Mouse (Mus musculus) hindbrain, postnatal 0 days (tissue): ENCODE data around the gene Gpld1. TPM values are rescaled to one million over a fixed set of nuclear protein-coding genes. Genes with fewer than 3 reads are reported as not detected.

Experiments used
- ATAC-seq: fragments of 200-750 bp; cut with Nextera tagmentation; 2 replicates; pipeline ENCODE4 v1.8.0; 2017; ENCODE audit warnings: mild to moderate bottlenecking, moderate TSS enrichment, moderate library complexity
- DNase-seq: peaks from one replicate; pipeline ENCODE4 v3.0.0-alpha.2; 2015; ENCODE audit warnings: low spot score
- H3K27ac ChIP-seq: fragments of 300-500 bp; sonication (generic); 2 replicates; pipeline ENCODE4 v1.5.1; 2014; ENCODE audit warnings: mild to moderate bottlenecking
- H3K27me3 ChIP-seq: fragments of 300-500 bp; sonication (generic); 2 replicates; pipeline ENCODE4 v1.6.1; 2014; ENCODE audit warnings: low read length, mixed read lengths; ENCODE audit not compliant: insufficient read depth
- H3K36me3 ChIP-seq: fragments of 300-500 bp; sonication (generic); 2 replicates; pipeline ENCODE4 v1.6.1; 2014; ENCODE audit warnings: low read length, mixed read lengths; ENCODE audit not compliant: insufficient read depth
- H3K4me1 ChIP-seq: fragments of 300-500 bp; sonication (generic); 2 replicates; pipeline ENCODE4 v1.6.1; 2014; ENCODE audit warnings: antibody characterized with exemption, low read length, mixed read lengths; ENCODE audit not compliant: insufficient read depth
- H3K4me2 ChIP-seq: fragments of 300-500 bp; sonication (generic); 2 replicates; pipeline ENCODE4 v1.6.1; 2014; ENCODE audit warnings: low read depth, mild to moderate bottlenecking, low read length, moderate library complexity, mixed read lengths
- H3K4me3 ChIP-seq: fragments of 300-500 bp; sonication (generic); 2 replicates; pipeline ENCODE4 v1.5.1; 2014; ENCODE audit warnings: low read length
- H3K9ac ChIP-seq: fragments of 300-500 bp; sonication (generic); replicated peaks from 2 replicates; pipeline ENCODE4 v1.6.1; 2014; ENCODE audit warnings: mild to moderate bottlenecking, low read length, moderate library complexity, mixed read lengths
- H3K9me3 ChIP-seq: fragments of 300-500 bp; sonication (generic); 2 replicates; pipeline ENCODE4 v1.6.1; 2016; ENCODE audit warnings: low read length, mixed read lengths
- CTCF ChIP-seq: IDR thresholded peaks from 2 replicates; pipeline ENCODE4 v1.5.1; 2016; ENCODE audit warnings: antibody characterized with exemption, control low read depth, low read depth
- WGBS: fragments of 180-500 bp; shearing (Covaris S2); extraction: QIAGEN DNeasy Blood & Tissue Kit; methylation state at CpG from one replicate; pipeline ENCODE4 v1.1.7; 2014; 5-methylcytosine and 5-hydroxymethylcytosine counted together
- polyA plus RNA-seq: library from polyadenylated mRNA; unstranded; fragments of >200 nt; fragmentation: Nextera tagmentation; extraction: Ambion mirVana; gene quantifications from 2 replicates; pipeline ENCODE4 v1.2.1, GENCODE M21; 2015
- total RNA-seq: library from RNA; depleted of rRNA; stranded (reverse); fragments of >200 nt; gene quantifications from 2 replicates; pipeline ENCODE4 v1.2.3, GENCODE M21; 2014; rRNA removed

The Gpld1 gene
- 5.4 and 8.4 TPM in 2 replicates for total RNA-seq
- polyA plus RNA-seq, result 3.0 and 3.3 TPM in 2 replicates

DNA sequence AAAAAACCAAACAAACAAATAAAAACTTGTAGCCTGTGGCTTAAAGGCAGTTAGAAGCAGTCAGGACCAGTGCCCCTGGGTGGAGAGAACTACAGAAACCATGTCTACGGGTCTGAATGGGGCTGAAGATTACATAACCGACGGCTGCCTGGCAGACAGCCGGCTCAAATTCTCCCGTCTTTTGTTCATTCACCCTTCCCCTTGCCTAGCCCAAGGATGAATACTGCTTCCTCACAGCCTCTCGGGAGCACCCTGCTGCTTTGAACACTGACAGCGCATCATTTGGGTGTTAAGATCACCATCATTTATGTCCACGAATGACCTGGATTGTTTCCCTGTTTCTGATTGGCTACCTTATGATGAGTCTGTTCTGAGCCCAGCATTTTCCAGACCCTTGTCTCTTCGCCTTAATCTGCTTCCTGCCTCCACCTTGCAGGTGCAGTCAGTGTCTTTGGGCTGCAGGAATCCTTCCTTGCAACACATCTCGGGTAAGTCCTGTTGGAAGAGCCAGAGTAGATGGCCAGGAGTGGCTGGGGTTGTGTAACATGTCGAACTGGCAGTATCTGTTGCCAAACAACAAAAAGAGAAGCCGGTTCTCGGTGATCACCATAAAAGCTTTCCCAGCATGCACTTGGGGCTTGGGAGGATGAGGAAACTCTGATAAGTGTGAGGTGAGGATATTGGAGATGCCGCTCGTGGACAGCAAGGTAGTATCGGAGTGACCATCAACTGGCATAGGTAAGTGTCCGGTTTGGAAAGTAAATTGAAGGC is at the start of gene Gpld1:
Gpld1 (plus strand) TSS at position 641 of the 771 bp plus-strand sequence.
- DNase-seq, result no peak
- H3K4me2 ChIP-seq, result no peak within 1 kb of the TSS

GRCm38 (mm10) chr13:24893880-24894279 is 49.1 kb upstream of the Gpld1 start:
- no peaks in the 10 kb centered on the region for H3K4me1 ChIP-seq
- H3K27ac ChIP-seq, result no peak overlapping the region
- WGBS, result 93% methylated on average over 2 of the region's 2 CpGs
- no peak overlapping the region for H3K9ac ChIP-seq
- DNase-seq (no peak), ATAC-seq (no peak)
- no peaks in the 10 kb centered on the region for H3K9me3 ChIP-seq
- no peaks in the 10 kb centered on the region for H3K27me3 ChIP-seq
- H3K4me2 ChIP-seq, result no peak overlapping the region
- TF ChIP-seq CTCF, result no peak
- H3K36me3 ChIP-seq, result no peaks in the 10 kb centered on the region
- H3K4me3 ChIP-seq, result no peak overlapping the region

More for the DNA sequence above, at the start of gene Gpld1:
- H3K9ac ChIP-seq, result no peak within 1 kb of the TSS
- ATAC-seq, result 0 out of 2 replicates have a peak, but pooled peaks have one; percentile 22
- peaks cover 3% of the 10 kb centered on the region; the same call in 1 of the 2 replicates for H3K4me1 ChIP-seq
- H3K4me3 ChIP-seq, result no peak within 1 kb of the TSS
- H3K27ac ChIP-seq, result no peak within 1 kb of the TSS
- 45% methylated on average over 17 of the region's 17 CpGs for WGBS
- H3K36me3 ChIP-seq, result no peaks in the 10 kb centered on the region
- H3K9me3 ChIP-seq, result no peaks in the 10 kb centered on the region
- H3K27me3 ChIP-seq, result no peaks in the 10 kb centered on the region
- TF ChIP-seq CTCF, result no peak

DNA sequence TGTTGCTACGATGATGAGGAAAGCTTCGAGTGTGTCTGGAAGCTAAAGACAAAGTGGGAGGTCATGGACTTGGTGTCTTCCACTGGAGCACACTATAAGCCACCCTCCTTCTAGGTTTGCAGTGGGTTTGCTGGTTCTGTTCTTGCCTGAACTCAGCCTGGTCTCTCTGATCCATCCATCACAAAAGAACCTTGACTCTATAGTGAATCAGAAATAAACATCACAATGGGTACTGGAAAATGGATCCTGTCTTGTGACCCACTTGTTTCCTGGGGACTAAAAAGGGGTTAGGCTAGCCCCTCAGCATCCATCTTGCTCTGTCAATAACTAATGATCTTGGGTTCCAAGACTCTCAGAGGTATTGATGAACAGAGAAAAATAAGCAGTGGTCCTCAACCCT is 41.0 kb upstream of the Gpld1 start:
- Histone ChIP-seq H3K27me3 (no peaks in the 10 kb centered on the region), H3K36me3 (peaks cover 3% of the 10 kb centered on the region; the same call in 1 of the 2 replicates), H3K4me1 (no peaks in the 10 kb centered on the region), H3K4me3 (no peak overlapping the region), H3K27ac (no peak overlapping the region), H3K9ac (no peak overlapping the region), H3K4me2 (no peak overlapping the region), H3K9me3 (no peaks in the 10 kb centered on the region)
- no peak for TF ChIP-seq CTCF
- WGBS, result 86% methylated on average over 2 of the region's 2 CpGs
- ATAC-seq, result no peak
- no peak for DNase-seq

DNA sequence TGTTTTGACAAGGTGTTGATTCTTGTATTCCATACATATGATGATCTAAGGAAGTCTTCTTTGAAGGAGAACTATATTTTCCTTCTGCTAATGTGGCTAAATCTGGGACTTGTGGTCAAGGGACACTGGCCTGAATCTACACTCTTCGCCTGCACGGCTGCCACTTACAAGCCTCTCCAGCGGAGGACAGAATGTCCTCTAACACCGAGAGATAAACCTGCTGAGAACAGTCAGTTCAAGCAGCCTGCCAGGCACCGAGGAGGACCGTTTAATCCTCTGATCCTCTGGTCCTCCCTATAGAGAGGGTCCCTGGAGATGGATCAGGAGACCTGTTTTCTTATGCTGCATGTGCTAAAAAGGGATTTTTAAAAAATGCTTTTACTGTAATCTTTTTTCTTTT is 39.5 kb upstream of the Gpld1 start:
- H3K27me3 ChIP-seq, result no peaks in the 10 kb centered on the region
- DNase-seq, result no peak
- H3K9ac ChIP-seq, result no peak overlapping the region
- TF ChIP-seq CTCF, result no peak
- H3K9me3 ChIP-seq, result no peaks in the 10 kb centered on the region
- peaks cover 3% of the 10 kb centered on the region; the same call in 1 of the 2 replicates for H3K36me3 ChIP-seq
- H3K27ac ChIP-seq, result no peak overlapping the region
- no peak overlapping the region for H3K4me3 ChIP-seq
- no peaks in the 10 kb centered on the region for H3K4me1 ChIP-seq
- no peak overlapping the region for H3K4me2 ChIP-seq
- ATAC-seq, result no peak
- WGBS, result 74% methylated on average over 6 of the region's 6 CpGs

GRCm38 (mm10) chr13:24905422-24905821 is 37.5 kb upstream of the Gpld1 start:
- Histone ChIP-seq H3K9me3 (no peaks in the 10 kb centered on the region), H3K4me3 (no peak overlapping the region), H3K27me3 (no peaks in the 10 kb centered on the region), H3K4me1 (no peaks in the 10 kb centered on the region), H3K36me3 (no peaks in the 10 kb centered on the region), H3K9ac (no peak overlapping the region), H3K4me2 (no peak overlapping the region), H3K27ac (no peak overlapping the region)
- no peak for DNase-seq
- WGBS, result 91% methylated on average over 12 of the region's 12 CpGs
- TF ChIP-seq CTCF, result no peak
- no peak for ATAC-seq

GRCm38 (mm10) chr13:24906831-24907570 is 36.0 kb upstream of the Gpld1 start:
- peak; percentile 15 for DNase-seq
- H3K27ac ChIP-seq, result no peak overlapping the region

More at GRCm38 (mm10) chr13:24906831-24907570, 36.0 kb upstream of the Gpld1 start:
- TF ChIP-seq CTCF, result no peak
- H3K4me1 ChIP-seq, result no peaks in the 10 kb centered on the region
- peaks cover 10% of the 10 kb centered on the region; the same call in 1 of the 2 replicates for H3K36me3 ChIP-seq
- 72% methylated on average over 11 of the region's 11 CpGs for WGBS
- no peaks in the 10 kb centered on the region for H3K27me3 ChIP-seq
- H3K9me3 ChIP-seq, result no peaks in the 10 kb centered on the region
- H3K9ac ChIP-seq, result no peak overlapping the region
- H3K4me3 ChIP-seq, result no peak overlapping the region
- ATAC-seq, result no peak
- no peak overlapping the region for H3K4me2 ChIP-seq
